Mouse (Mus musculus) hindbrain, embryonic 15.5 days (tissue): ENCODE results near the gene Crip1. TPM values are rescaled to one million over a fixed set of nuclear protein-coding genes. Genes with fewer than 3 reads are reported as not detected.

Source experiments
- ATAC-seq: fragments of 200-750 bp; cut with Nextera tagmentation; 2 replicates; pipeline ENCODE4 v1.8.0; 2017; ENCODE audit warnings: low read depth, moderate number of reproducible peaks, moderate TSS enrichment; ENCODE audit not compliant: low FRiP score
- H3K27ac ChIP-seq: fragments of 300-500 bp; sonication (generic); replicated peaks from 2 replicates; pipeline ENCODE4 v1.5.1; 2015; ENCODE audit warnings: mild to moderate bottlenecking, inconsistent platforms
- H3K27me3 ChIP-seq: fragments of 300-500 bp; sonication (generic); 2 replicates; pipeline ENCODE4 v1.6.1; 2015; ENCODE audit warnings: control low read depth, inconsistent platforms
- H3K36me3 ChIP-seq: fragments of 300-500 bp; sonication (generic); 2 replicates; pipeline ENCODE4 v1.6.1; 2015; ENCODE audit warnings: control low read depth, inconsistent platforms
- H3K4me1 ChIP-seq: fragments of 300-500 bp; sonication (generic); replicated peaks from 2 replicates; pipeline ENCODE4 v1.6.1; 2015; ENCODE audit warnings: control low read depth, inconsistent platforms
- H3K4me2 ChIP-seq: fragments of 300-500 bp; sonication (generic); 2 replicates; pipeline ENCODE4 v1.6.1; 2015; ENCODE audit warnings: moderate library complexity, mild to moderate bottlenecking, inconsistent platforms
- H3K4me3 ChIP-seq: fragments of 300-500 bp; sonication (generic); 2 replicates; pipeline ENCODE4 v1.5.1; 2015; ENCODE audit warnings: mild to moderate bottlenecking, inconsistent platforms
- H3K9ac ChIP-seq: fragments of 300-500 bp; sonication (generic); 2 replicates; pipeline ENCODE4 v1.6.1; 2015; ENCODE audit warnings: inconsistent platforms
- H3K9me3 ChIP-seq: fragments of 300-500 bp; sonication (generic); 2 replicates; pipeline ENCODE4 v1.6.1; 2016; ENCODE audit warnings: control low read depth, inconsistent platforms
- WGBS: fragments of 180-500 bp; shearing (Covaris S2); methylation state at CpG from one replicate; pipeline ENCODE4 v1.1.7; 2015; 5-methylcytosine and 5-hydroxymethylcytosine counted together
- polyA plus RNA-seq: library from polyadenylated mRNA; unstranded; fragments of >200 nt; fragmentation: Nextera tagmentation; extraction: Ambion mirVana; gene quantifications from 2 replicates; pipeline ENCODE4 v1.2.1, GENCODE M21; 2015

The Crip1 gene
- polyA plus RNA-seq, 1 experiment from 2014 or later, result 29.2 TPM

DNA sequence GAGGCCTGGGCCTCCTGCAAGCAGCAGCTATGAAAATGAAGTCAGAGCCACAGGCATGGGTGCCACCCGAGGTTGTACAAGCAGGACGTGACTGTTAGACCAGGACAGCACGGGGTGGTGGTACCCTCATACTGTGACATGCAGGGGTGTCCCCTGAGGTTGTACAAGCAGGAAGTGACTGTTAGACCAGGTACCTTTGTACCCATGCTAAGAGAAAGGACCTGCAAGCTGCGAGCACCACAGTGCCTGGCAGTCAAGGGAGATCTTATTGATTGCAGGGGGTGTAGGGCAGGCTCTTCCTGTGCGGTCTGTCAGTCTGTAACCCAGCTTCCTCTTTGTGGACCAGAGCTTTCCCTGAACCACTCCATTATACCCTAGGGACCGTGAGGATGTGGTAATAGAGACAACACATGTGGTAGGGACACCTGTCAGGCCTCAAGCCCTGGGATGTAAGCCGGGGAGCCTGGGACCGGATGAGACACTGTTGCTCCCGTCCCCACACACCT lies 22.0 kb downstream of the Crip1 start:
- Histone ChIP-seq H3K4me3 (no peak overlapping the region), H3K4me2 (no peak overlapping the region), H3K27ac (no peak overlapping the region), H3K9me3 (no peaks in the 10 kb centered on the region), H3K27me3 (no peaks in the 10 kb centered on the region), H3K9ac (no peak overlapping the region), H3K4me1 (peaks cover 1% of the 10 kb centered on the region; the same call in 1 of the 2 replicates), H3K36me3 (no peaks in the 10 kb centered on the region)
- WGBS, result 85% methylated on average over 9 of the region's 9 CpGs
- ATAC-seq, result no peak

DNA sequence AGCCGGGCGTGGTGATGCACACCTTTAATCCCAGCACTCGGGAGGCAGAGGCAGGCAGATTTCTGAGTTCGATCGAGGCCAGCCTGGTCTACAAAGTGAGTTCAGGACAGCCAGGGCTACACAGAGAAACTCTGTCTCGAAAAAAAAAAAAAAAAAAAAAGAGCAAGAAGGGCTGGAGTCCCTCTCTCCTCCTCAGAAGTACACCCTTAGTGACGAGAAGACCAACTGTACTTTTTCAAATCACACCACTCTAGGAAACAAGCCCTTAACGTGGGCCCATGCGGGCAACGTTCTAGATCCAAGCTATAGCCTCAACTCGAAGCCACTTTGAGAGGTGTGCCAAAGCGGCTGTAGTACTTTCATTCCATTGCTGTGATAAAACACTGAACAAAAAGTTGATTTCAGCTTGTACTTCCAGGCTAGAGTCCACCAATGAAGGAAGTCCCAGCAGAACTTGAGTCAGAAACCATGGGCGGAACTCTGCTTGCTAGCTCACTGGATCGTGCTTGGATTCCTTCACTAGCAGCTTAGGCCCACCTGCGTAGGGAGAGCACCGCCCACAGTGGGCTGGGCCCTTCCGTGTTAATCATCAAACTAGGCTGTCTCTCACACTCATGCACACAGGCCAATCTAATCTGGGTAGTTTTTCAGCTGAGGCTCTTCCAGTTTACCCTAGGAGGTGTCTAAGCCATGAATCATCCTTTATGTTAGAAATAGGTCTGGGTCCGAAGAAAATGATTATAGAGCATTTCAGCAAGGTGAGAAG lies 31.0 kb downstream of the Crip1 start:
- no peak overlapping the region for H3K4me3 ChIP-seq
- H3K27me3 ChIP-seq, result no peaks in the 10 kb centered on the region
- no peak overlapping the region for H3K27ac ChIP-seq
- 91% methylated on average over 18 of the region's 18 CpGs for WGBS
- H3K9ac ChIP-seq, result no peak overlapping the region
- H3K4me1 ChIP-seq, result no peaks in the 10 kb centered on the region
- H3K36me3 ChIP-seq, result no peaks in the 10 kb centered on the region
- no peaks in the 10 kb centered on the region for H3K9me3 ChIP-seq
- H3K4me2 ChIP-seq, result no peak overlapping the region
- ATAC-seq, result no peak

DNA sequence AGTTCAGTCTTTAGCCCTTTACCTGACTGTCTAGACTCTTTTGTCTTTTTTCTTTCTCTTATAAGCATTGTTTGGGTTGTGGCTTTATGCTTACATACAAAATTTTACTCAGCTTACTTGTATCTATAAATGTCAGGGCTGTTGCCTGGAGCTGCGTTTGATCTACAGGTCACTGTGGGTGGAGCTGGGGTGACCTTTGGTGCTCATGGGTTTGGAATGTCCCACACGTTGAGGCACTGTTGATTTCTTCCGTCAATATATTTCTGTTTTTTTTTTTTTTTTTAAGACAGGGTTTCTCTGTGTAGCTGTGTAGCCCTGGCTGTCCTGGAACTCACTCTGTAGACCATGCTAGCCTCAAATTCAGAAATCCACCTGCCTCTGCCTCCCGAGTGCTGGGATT lies 34.9 kb downstream of the Crip1 start:
- ATAC-seq, result no peak
- Histone ChIP-seq H3K27ac (no peak overlapping the region), H3K27me3 (no peaks in the 10 kb centered on the region), H3K36me3 (no peaks in the 10 kb centered on the region), H3K4me2 (no peak overlapping the region), H3K4me3 (no peak overlapping the region), H3K9ac (no peak overlapping the region), H3K9me3 (no peaks in the 10 kb centered on the region), H3K4me1 (no peaks in the 10 kb centered on the region)
- WGBS, result 74% methylated on average over 4 of the region's 4 CpGs

DNA sequence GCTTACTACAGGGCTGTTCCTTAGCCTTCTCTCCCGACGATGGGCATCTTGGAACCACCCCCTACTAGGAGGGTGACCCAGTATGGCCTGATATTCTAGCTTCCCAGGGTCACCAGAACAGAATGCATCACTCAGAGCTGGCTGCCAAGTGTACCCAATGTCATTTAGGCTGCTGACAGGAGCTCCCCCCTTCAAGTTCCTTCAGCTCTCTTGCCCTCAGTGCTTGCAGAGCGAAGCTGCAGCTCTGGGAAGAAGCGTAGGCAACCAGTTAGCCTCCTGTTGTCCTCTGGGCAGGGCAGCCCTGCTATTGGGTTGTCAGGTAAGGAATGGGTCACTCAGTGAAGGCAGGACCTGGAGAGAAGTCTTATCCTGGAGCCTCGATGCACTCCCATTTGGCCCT lies 38.8 kb downstream of the Crip1 start:
- Histone ChIP-seq H3K4me2 (peak overlapping the region; percentile 94), H3K27ac (0 out of 2 replicates have a peak overlapping the region, but pooled peaks have one; percentile 51), H3K36me3 (peaks cover 10% of the 10 kb centered on the region), H3K9ac (no peak overlapping the region), H3K27me3 (no peaks in the 10 kb centered on the region), H3K4me1 (peaks cover 23% of the 10 kb centered on the region), H3K9me3 (no peaks in the 10 kb centered on the region), H3K4me3 (peak overlapping the region; percentile 71; the same call in 1 of the 2 replicates)
- ATAC-seq, result peak; percentile 0; the same call in 1 of the 2 replicates
- 59% methylated on average over 5 of the region's 5 CpGs for WGBS

DNA sequence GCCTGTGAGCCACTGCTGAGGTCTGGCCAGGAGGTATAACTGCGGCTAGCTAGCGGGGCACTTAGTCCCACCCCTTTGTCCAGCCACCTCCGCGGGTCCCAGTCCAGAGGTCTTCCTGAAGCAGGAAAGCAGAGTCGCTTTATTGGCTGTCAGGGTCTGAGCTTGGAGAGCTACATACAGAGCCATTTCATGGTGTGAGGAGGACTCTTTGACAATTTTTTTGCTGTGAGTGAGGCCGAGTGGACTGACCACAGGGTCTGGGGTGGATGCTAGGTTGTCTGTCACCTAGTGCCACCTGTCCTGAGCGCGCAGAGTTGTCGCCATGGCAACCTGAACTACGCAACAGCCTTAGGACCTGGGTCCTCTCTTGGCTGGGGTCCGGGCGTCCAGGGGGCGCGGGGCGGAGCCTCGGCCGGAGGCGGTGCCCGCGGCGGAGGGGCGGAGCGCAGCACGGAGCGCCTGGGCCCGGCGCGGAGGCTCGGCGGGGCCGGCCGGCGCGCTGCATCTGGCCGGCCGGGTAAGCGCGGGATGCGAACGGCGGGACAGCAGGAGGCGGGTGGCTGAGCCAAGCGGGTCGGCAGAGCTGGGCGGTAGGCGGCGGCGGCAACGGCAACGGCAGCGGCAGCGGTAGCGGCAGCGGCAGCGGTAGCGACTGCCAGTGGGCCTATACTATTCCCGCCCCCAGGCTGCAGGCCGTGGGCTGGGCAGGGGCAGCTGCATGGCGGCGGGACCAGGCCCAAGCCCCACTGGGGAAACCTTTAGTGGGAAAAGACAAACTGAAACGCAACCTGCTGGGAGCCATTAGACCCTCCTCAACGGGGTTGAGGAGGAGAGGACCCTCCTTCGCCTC lies 39.6 kb downstream of the Crip1 start, which contains the start of gene Tmem121:
TSS of gene Tmem121 (plus strand) at position 489 of the 850 bp plus-strand sequence.
- 2% methylated on average over 44 of the region's 63 CpGs for WGBS

DNA sequence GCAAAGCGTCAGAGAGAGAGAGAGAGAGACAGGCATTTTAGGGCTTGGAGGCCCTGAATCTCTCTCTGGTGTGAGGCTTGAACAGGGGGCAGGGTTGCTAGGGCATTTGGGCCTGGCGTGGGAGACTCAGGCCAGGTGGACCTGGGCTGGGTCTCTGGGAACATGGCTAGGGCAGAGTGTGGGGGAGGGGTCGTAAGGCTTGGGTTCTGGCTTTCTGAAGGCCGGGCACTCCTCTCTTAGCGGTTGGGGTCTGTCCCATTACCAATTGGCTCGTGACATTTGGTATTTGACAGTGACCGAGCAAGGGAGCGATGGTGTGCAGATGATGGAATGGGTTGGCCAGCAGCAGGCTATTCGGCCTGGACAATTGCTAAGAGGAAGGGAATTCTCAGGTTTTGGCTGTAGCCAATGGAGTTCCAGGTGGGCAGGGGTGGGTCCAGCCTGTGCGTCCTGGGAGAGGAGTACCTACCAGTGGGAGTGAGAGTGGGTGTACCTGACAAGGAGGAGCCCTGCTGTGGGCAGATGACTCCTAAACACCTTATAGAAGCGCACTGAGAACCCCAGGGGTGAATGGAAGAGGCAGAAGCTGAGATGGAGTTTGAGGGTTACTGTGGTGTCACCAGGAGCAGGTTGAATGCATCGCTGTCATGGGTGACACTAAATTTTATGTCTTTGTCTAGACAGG lies 40.4 kb downstream of the Crip1 start:
- Histone ChIP-seq H3K36me3 (peaks cover 21% of the 10 kb centered on the region), H3K4me2 (peak overlapping the region; percentile 94), H3K4me1 (peaks cover 23% of the 10 kb centered on the region), H3K9me3 (no peaks in the 10 kb centered on the region), H3K4me3 (peak overlapping the region; percentile 71), H3K9ac (peak overlapping the region; percentile 77), H3K27ac (peak overlapping the region; percentile 51), H3K27me3 (no peaks in the 10 kb centered on the region)
- ATAC-seq, result no peak
- WGBS, result 28% methylated on average over 12 of the region's 12 CpGs

More for the DNA sequence above, 39.6 kb downstream of the Crip1 start, which contains the start of gene Tmem121:
- peak; percentile 54 for ATAC-seq
- peaks cover 23% of the 10 kb centered on the region for H3K4me1 ChIP-seq
- H3K4me3 ChIP-seq, result peak within 1 kb of the TSS; percentile 71
- H3K9me3 ChIP-seq, result no peaks in the 10 kb centered on the region
- peak within 1 kb of the TSS; percentile 94 for H3K4me2 ChIP-seq
- no peaks in the 10 kb centered on the region for H3K27me3 ChIP-seq
- peak within 1 kb of the TSS; percentile 51 for H3K27ac ChIP-seq
- H3K36me3 ChIP-seq, result peaks cover 17% of the 10 kb centered on the region
- H3K9ac ChIP-seq, result peak within 1 kb of the TSS; percentile 77

DNA sequence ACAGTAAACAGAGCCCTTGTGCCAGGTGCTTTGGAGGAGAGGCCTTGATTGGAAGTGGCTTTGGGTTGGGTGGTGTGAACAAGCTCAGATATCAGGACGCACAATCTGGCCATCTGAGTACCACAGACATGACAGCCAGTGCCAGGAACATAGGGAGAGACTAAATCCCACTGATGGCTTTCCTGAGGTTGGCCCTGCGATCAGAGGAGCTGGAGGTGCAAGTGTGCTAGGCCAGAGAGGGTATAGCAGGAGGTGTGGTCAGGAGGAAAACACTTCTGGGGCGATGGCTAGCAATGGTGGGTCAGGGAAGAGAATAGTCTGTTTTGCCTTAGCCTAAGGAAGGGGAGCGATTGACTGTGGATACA lies 40.9 kb downstream of the Crip1 start:
- Histone ChIP-seq H3K4me3 (peak overlapping the region; percentile 71), H3K9me3 (no peaks in the 10 kb centered on the region), H3K4me2 (peak overlapping the region; percentile 94), H3K27ac (peak overlapping the region; percentile 45; the same call in 1 of the 2 replicates), H3K9ac (peak overlapping the region; percentile 77), H3K27me3 (no peaks in the 10 kb centered on the region), H3K36me3 (peaks cover 21% of the 10 kb centered on the region), H3K4me1 (peaks cover 23% of the 10 kb centered on the region)
- ATAC-seq, result no peak
- WGBS, result 48% methylated on average over 4 of the region's 4 CpGs

DNA sequence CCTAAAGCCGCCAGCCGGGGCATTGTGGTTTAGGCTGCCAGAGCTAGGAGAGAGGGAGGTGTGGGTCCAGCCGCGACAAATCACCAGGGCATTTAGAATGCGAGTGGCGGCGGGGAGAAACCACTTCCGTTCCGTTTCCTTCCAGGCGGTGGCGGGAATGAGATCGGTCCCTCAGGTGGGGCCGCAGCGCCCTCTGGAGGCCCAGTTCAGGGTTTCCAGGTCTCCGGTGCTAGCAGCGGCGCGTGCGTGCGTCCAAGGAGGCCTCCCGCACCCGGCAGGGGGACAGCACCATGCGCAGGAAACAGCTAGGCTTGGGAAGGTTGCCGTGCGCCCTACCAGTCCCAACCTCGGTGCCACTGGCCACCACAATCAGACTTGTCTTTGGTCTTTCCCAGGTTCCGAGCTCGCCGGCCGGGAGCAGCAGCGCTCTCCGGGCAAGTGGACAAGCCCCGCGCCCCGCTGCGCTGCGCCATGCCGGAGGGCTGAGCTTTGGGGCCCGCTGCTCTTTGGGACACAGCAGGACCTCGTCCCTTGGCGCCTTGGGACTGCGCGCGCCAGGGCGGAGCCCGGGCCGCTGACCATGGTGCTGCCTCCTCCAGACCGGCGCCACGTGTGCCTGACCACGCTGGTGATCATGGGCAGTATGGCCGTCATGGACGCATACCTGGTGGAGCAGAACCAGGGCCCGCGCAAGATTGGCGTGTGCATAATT lies 41.6 kb downstream of the Crip1 start:
- Histone ChIP-seq H3K36me3 (peaks cover 21% of the 10 kb centered on the region), H3K9ac (peak overlapping the region; percentile 77), H3K4me1 (peaks cover 23% of the 10 kb centered on the region), H3K9me3 (no peaks in the 10 kb centered on the region), H3K4me2 (peak overlapping the region; percentile 94), H3K27ac (peak overlapping the region; percentile 45; the same call in 1 of the 2 replicates), H3K4me3 (peak overlapping the region; percentile 71), H3K27me3 (no peaks in the 10 kb centered on the region)
- peak; percentile 51 for ATAC-seq
- 4% methylated on average over 56 of the region's 56 CpGs for WGBS

DNA sequence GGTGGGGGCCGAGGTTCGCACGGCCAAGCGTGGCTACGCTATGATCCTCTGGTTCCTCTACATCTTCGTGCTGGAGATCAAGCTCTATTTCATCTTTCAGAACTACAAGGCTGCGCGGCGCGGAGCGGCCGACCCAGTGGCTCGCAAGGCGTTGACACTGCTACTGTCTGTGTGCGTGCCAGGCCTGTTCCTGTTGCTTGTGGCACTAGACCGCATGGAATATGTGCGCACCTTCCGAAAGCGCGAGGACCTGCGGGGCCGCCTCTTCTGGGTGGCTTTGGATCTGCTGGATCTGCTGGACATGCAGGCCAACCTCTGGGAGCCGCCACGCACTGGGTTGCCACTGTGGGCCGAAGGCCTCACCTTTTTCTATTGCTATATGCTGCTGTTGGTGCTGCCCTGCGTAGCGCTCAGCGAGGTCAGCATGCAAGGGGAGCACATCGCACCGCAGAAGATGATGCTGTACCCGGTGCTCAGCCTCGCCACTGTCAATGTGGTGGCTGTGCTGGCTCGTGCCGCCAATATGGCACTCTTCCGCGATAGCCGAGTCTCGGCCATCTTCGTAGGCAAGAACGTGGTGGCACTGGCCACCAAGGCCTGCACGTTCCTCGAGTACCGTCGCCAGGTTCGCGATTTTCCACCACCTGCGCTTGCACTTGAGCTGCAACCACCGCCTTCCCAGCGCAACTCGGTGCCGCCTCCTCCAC lies 42.4 kb downstream of the Crip1 start:
- Histone ChIP-seq H3K4me1 (peaks cover 23% of the 10 kb centered on the region), H3K27ac (no peak overlapping the region), H3K9me3 (no peaks in the 10 kb centered on the region), H3K36me3 (peaks cover 24% of the 10 kb centered on the region), H3K27me3 (no peaks in the 10 kb centered on the region), H3K4me2 (peak overlapping the region; percentile 94), H3K9ac (no peak overlapping the region), H3K4me3 (peak overlapping the region; percentile 71)
- WGBS, result 91% methylated on average over 51 of the region's 51 CpGs
- ATAC-seq, result 0 out of 2 replicates have a peak, but pooled peaks have one; percentile 0

DNA sequence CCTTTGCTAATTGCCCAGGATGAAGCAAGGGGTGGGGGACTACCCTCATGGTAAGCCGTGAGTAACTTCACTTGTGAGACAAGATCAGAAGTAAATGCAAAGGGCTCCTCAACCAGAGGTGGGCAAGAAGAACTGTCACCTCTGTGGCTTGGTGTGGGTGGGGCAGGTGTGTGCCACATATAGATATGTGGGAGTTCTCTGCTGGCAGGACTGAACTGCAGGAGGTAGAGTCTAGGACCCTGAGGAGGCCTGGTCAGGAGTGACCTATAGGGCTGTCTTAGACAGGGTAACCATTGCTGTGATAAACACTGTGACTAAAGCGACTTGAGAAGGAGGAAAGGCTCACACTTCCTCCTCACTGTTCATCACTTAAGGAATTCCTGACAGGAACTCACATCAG lies 47.3 kb downstream of the Crip1 start:
- no peak overlapping the region for H3K9ac ChIP-seq
- H3K27me3 ChIP-seq, result no peaks in the 10 kb centered on the region
- peaks cover 28% of the 10 kb centered on the region for H3K36me3 ChIP-seq
- H3K4me1 ChIP-seq, result peaks cover under 1% of the 10 kb centered on the region; the same call in 1 of the 2 replicates
- no peak for ATAC-seq
- 77% methylated on average over 2 of the region's 2 CpGs for WGBS
- H3K9me3 ChIP-seq, result no peaks in the 10 kb centered on the region
- no peak overlapping the region for H3K4me2 ChIP-seq
- H3K27ac ChIP-seq, result no peak overlapping the region
- H3K4me3 ChIP-seq, result no peak overlapping the region
